Mouse (Mus musculus) embryonic facial prominence, embryonic 14.5 days (tissue): ENCODE measurements at regions not wholly inside any gene's neighbourhood (a gene's known extent, or its start where the extent isn't known, plus 50 kb on each side); places are given as distances from the start of the nearest gene placed in this dataset.

ENCODE experiments used
- ATAC-seq: fragments of 200-750 bp; cut with Nextera tagmentation; 2 replicates; pipeline ENCODE4 v1.8.0; 2017; ENCODE audit warnings: low read depth, moderate number of reproducible peaks, moderate TSS enrichment
- DNase-seq: peaks from one replicate; pipeline ENCODE4 v3.0.0-alpha.2; 2015; ENCODE audit warnings: low spot score
- H3K27ac ChIP-seq: fragments of 300-500 bp; sonication (generic); replicated peaks from 2 replicates; pipeline ENCODE4 v1.5.1; 2014; ENCODE audit warnings: low read depth, mild to moderate bottlenecking, low read length, moderate library complexity
- H3K27me3 ChIP-seq: fragments of 300-500 bp; sonication (generic); replicated peaks from 2 replicates; pipeline ENCODE4 v1.6.1; 2014; ENCODE audit warnings: low read length; ENCODE audit not compliant: control insufficient read depth, insufficient read depth
- H3K36me3 ChIP-seq: fragments of 300-500 bp; sonication (generic); 2 replicates; pipeline ENCODE4 v1.6.1; 2014; ENCODE audit warnings: low read length, mixed read lengths; ENCODE audit not compliant: control insufficient read depth, insufficient read depth
- H3K4me1 ChIP-seq: fragments of 300-500 bp; sonication (generic); 2 replicates; pipeline ENCODE4 v1.6.1; 2014; ENCODE audit warnings: antibody characterized with exemption, low read length; ENCODE audit not compliant: control insufficient read depth, insufficient read depth
- H3K4me2 ChIP-seq: fragments of 300-500 bp; sonication (generic); 2 replicates; pipeline ENCODE4 v1.6.1; 2014; ENCODE audit warnings: low read depth, mild to moderate bottlenecking, low read length, moderate library complexity, mixed read lengths
- H3K4me3 ChIP-seq: fragments of 300-500 bp; sonication (generic); 2 replicates; pipeline ENCODE4 v1.5.1; 2014; ENCODE audit warnings: low read depth, mild to moderate bottlenecking, low read length
- H3K9ac ChIP-seq: fragments of 300-500 bp; sonication (generic); 2 replicates; pipeline ENCODE4 v1.6.1; 2014; ENCODE audit warnings: low read depth, mild to moderate bottlenecking, low read length, moderate library complexity, mixed read lengths
- H3K9me3 ChIP-seq: fragments of 300-500 bp; sonication (generic); 2 replicates; pipeline ENCODE4 v1.6.1; 2016; ENCODE audit warnings: low read length; ENCODE audit not compliant: control insufficient read depth
- WGBS: fragments of 180-500 bp; shearing (Covaris S2); extraction: QIAGEN DNeasy Blood & Tissue Kit; methylation state at CpG from one replicate; pipeline ENCODE4 v1.1.7; 2014; 5-methylcytosine and 5-hydroxymethylcytosine counted together

- DNase-seq: no peak
- no peak overlapping the region for H3K4me3 ChIP-seq
- WGBS: 81% methylated on average over 4 of the region's 4 CpGs
- no peaks in the 10 kb centered on the region for H3K36me3 ChIP-seq
- H3K9ac ChIP-seq: no peak overlapping the region
- H3K4me1 ChIP-seq: no peaks in the 10 kb centered on the region
- H3K4me2 ChIP-seq: no peak overlapping the region
- H3K27me3 ChIP-seq: no peaks in the 10 kb centered on the region
- no peaks in the 10 kb centered on the region for H3K9me3 ChIP-seq
- no peak for ATAC-seq
- H3K27ac ChIP-seq: no peak overlapping the region
These were observed 227.9 kb upstream of the Tbc1d5 start for GRCm38 (mm10) chr17:51407046-51407445.

DNA sequence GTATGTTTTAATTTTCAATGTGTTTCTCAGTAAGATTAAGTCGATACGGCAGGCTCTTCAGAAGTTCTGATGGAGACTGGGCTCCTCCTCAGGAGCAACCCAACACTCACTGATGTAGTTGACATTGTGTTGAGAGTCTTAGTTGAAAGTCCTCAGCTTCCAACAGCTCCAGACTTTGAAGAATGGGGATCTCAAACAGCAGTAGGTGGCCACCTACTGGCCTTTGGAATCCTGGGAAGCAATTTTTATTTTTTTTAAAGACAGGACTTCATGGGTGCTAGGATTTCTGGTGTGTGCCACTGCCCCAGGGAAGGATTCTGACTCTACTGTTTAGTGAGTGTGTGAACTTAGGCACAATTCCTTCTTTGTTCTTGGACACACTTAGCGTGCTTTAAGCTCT is 225.9 kb upstream of the Tbc1d5 start:
- no peak for DNase-seq
- ATAC-seq: no peak
- no peak overlapping the region for H3K4me3 ChIP-seq
- H3K27me3 ChIP-seq: no peaks in the 10 kb centered on the region
- H3K9me3 ChIP-seq: no peaks in the 10 kb centered on the region
- no peak overlapping the region for H3K9ac ChIP-seq
- H3K36me3 ChIP-seq: no peaks in the 10 kb centered on the region
- no peaks in the 10 kb centered on the region for H3K4me1 ChIP-seq
- H3K4me2 ChIP-seq: no peak overlapping the region
- no peak overlapping the region for H3K27ac ChIP-seq
- 60% methylated on average over 3 of the region's 3 CpGs for WGBS

- no peaks in the 10 kb centered on the region for H3K36me3 ChIP-seq
- no peaks in the 10 kb centered on the region for H3K9me3 ChIP-seq
- 87% methylated on average over 7 of the region's 7 CpGs for WGBS
- ATAC-seq: no peak
- no peak overlapping the region for H3K4me3 ChIP-seq
- H3K27ac ChIP-seq: no peak overlapping the region
- no peak overlapping the region for H3K4me2 ChIP-seq
- no peak for DNase-seq
- no peaks in the 10 kb centered on the region for H3K27me3 ChIP-seq
- H3K9ac ChIP-seq: no peak overlapping the region
- H3K4me1 ChIP-seq: no peaks in the 10 kb centered on the region
These were observed 218.8 kb upstream of the Tbc1d5 start for GRCm38 (mm10) chr17:51397973-51398372.

- WGBS: 65% methylated on average over 11 of the region's 11 CpGs
- H3K27me3 ChIP-seq: no peaks in the 10 kb centered on the region
- no peak overlapping the region for H3K27ac ChIP-seq
- DNase-seq (no peak), ATAC-seq (no peak)
- no peak overlapping the region for H3K9ac ChIP-seq
- H3K4me3 ChIP-seq: no peak overlapping the region
- no peaks in the 10 kb centered on the region for H3K4me1 ChIP-seq
- H3K4me2 ChIP-seq: no peak overlapping the region
- no peaks in the 10 kb centered on the region for H3K36me3 ChIP-seq
- H3K9me3 ChIP-seq: no peaks in the 10 kb centered on the region
These were observed 214.6 kb upstream of the Tbc1d5 start for GRCm38 (mm10) chr17:51393771-51394221.

DNA sequence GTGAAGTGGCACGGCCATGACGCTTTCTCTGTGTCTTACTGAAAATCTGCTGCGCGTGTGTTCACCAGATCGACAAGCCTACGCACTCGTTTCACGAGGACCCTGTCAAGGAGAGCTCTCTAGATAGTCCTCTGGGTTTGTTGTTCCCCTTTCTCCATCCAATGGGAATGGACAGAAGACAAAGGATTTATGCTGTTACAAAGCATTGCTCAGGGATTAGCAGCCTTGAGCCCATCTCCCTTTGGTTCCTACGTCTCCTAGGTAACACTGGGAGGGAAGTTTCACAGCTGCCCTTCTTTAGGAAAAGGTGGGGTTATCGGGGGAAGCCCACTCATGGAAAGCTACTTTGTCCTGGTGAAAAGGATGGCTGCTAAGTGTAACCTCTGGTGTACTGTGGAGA is 212.7 kb upstream of the Tbc1d5 start:
- DNase-seq (no peak), ATAC-seq (no peak)
- WGBS: 90% methylated on average over 10 of the region's 10 CpGs
- Histone ChIP-seq H3K27ac (no peak overlapping the region), H3K9ac (no peak overlapping the region), H3K4me3 (no peak overlapping the region), H3K4me2 (no peak overlapping the region), H3K27me3 (no peaks in the 10 kb centered on the region), H3K36me3 (no peaks in the 10 kb centered on the region), H3K4me1 (no peaks in the 10 kb centered on the region), H3K9me3 (no peaks in the 10 kb centered on the region)

GRCm38 (mm10) chr17:51382552-51382951 is 203.4 kb upstream of the Tbc1d5 start:
- Histone ChIP-seq H3K4me2 (no peak overlapping the region), H3K36me3 (no peaks in the 10 kb centered on the region), H3K27ac (no peak overlapping the region), H3K9ac (no peak overlapping the region), H3K27me3 (no peaks in the 10 kb centered on the region), H3K4me3 (no peak overlapping the region), H3K9me3 (no peaks in the 10 kb centered on the region), H3K4me1 (no peaks in the 10 kb centered on the region)
- WGBS: 64% methylated on average over 6 of the region's 6 CpGs
- ATAC-seq (no peak), DNase-seq (peak; percentile 7)

GRCm38 (mm10) chr17:51371937-51372479 is 192.9 kb upstream of the Tbc1d5 start:
- DNase-seq (no peak), ATAC-seq (no peak)
- no peak overlapping the region for H3K4me3 ChIP-seq

DNA sequence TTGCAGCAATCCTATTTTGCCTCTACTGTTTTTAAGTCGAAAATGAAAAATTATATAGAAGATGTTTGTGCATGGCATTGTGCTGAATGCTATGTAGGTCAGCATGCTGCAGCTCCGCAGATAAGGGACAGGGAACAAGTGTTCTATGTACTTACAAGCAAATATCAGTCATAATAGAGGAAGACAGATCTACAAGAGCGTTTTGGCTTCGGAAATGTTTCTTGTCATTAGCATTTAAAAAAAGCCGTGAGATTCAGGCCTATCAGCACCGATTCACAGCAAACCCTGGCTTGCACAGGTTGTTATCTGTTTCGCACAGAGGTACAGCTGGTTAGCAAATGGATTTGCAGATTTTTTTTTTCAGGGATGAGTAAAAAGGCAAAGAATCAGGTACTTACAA is 191.8 kb upstream of the Tbc1d5 start:
- Histone ChIP-seq H3K4me2 (no peak overlapping the region), H3K4me3 (no peak overlapping the region), H3K27ac (no peak overlapping the region), H3K4me1 (no peaks in the 10 kb centered on the region), H3K36me3 (no peaks in the 10 kb centered on the region), H3K9ac (no peak overlapping the region), H3K9me3 (no peaks in the 10 kb centered on the region), H3K27me3 (no peaks in the 10 kb centered on the region)
- 87% methylated on average over 7 of the region's 7 CpGs for WGBS
- ATAC-seq: no peak
- DNase-seq: no peak

More at GRCm38 (mm10) chr17:51371937-51372479, 192.9 kb upstream of the Tbc1d5 start:
- Histone ChIP-seq H3K4me1 (no peaks in the 10 kb centered on the region), H3K36me3 (no peaks in the 10 kb centered on the region), H3K27ac (no peak overlapping the region), H3K4me2 (no peak overlapping the region), H3K27me3 (no peaks in the 10 kb centered on the region), H3K9ac (no peak overlapping the region), H3K9me3 (no peaks in the 10 kb centered on the region)
- 65% methylated on average over 7 of the region's 7 CpGs for WGBS

DNA sequence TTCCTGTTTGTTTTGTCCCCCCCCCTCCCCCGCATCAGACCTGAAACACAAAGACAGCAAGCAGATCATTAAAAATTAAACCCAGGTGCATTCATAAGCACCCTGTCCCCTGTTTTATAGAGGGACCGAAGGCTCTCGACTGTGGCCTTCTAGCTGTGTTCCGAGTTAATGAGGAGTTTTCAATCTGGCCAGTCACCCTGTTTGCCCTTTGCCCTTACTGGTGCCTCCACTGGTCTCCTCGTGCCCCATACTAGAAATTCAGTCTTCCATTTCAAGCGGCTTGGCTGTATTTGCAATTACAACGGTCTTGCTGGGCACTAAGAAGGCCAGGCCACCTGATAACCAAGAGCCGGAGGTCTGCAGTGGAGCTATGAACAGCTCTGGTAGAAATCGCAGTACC is 190.9 kb upstream of the Tbc1d5 start:
- no peak overlapping the region for H3K9ac ChIP-seq
- H3K36me3 ChIP-seq: no peaks in the 10 kb centered on the region
- no peak overlapping the region for H3K4me3 ChIP-seq
- 65% methylated on average over 9 of the region's 9 CpGs for WGBS
- DNase-seq (no peak), ATAC-seq (no peak)
- no peaks in the 10 kb centered on the region for H3K9me3 ChIP-seq
- H3K4me2 ChIP-seq: no peak overlapping the region
- no peaks in the 10 kb centered on the region for H3K27me3 ChIP-seq
- no peak overlapping the region for H3K27ac ChIP-seq
- no peaks in the 10 kb centered on the region for H3K4me1 ChIP-seq
